Mouse (Mus musculus) 3T3-L1 (cell line): ENCODE data around the gene Olfr1247.
"Not testable (repeated sequence)": the region's sequence is repeated elsewhere in the genome, so short reads cannot be mapped to it uniquely, and the experiment has no call there.

Source experiments
- DNase-seq: peaks from one replicate; pipeline ENCODE4 v3.0.0-alpha.2; 2015; ENCODE audit warnings: low read depth, low spot score

The Olfr1247 gene

GRCm38 (mm10) chr2:89614030-89614429 is at the start of gene Olfr1247:
Gene Olfr1247, minus strand, starts transcription at chr2:89614130.
- DNase-seq, result no peak

GRCm38 (mm10) chr2:89661367-89661766 is 47.4 kb upstream of the Olfr1247 start, which contains the start of gene Olfr1250:
Gene Olfr1250, minus strand, starts transcription at chr2:89661467.
- DNase-seq, result no peak

DNA sequence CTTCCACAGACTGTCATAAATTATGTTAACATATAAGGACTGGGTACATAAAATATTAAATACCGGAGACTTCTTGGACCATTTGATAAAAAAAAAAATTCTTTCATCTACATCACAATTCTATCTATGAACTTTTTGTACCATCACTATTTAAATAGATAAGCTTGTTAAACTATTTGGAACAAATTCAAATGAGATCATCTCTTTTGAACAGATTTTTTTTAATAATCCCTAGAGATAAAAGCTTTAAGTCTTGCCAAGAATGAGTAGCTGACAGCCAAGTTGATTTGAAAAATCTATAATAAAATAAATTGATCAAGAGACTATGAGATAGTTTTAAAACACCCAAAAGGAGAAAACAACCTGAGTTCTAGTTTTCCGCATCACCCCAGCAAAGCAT is 21.0 kb upstream of the Olfr1247 start, which contains the start of gene Olfr1249:
Gene Olfr1249, minus strand, starts transcription at position 101 of the 400 bp plus-strand sequence.
- no peak for DNase-seq

DNA sequence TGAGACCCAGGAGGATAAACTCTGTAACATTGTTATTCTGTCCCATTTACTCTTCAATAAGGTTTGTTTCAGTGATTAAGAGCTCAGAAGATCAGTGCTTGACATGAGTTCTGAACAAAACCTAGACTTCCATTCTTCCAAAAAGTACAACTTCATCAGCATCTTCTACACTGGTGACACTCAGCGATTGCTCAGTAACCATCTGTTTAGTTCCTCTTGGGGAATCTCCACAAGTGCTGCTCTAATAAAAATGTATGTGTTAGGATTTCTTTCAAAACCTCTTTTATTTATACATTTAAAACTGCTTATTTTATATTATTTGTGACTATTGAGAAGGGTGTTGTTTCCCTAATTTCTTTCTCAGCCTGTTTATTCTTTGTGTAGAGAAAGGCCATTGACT is 4.2 kb upstream of the Olfr1247 start, which contains the start of gene Olfr1248:
Gene Olfr1248, minus strand, starts transcription at position 101 of the 400 bp plus-strand sequence.
- not testable (repeated sequence) for DNase-seq

DNA sequence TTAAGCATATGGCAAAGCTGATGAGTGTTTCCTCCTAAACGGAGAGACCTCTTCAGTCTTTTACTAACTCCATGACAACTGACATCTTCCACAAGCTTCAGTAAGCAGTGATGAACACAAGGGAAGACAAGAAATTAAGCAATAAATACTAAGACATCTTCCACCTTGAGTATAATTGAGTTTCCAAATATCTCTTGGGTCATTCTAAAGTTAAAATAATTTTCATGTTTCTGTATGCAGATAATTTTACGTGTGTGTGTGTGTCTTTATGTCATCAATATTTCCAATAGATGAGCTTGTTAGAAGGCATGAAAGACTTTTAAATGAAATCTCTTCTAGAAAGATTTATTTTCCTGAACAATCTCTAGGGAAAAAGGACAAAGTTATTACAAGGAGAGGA is 20.9 kb downstream of the Olfr1247 start, which contains the start of gene Olfr1246:
Gene Olfr1246, minus strand, starts transcription at position 101 of the 400 bp plus-strand sequence.
- no peak for DNase-seq

DNA sequence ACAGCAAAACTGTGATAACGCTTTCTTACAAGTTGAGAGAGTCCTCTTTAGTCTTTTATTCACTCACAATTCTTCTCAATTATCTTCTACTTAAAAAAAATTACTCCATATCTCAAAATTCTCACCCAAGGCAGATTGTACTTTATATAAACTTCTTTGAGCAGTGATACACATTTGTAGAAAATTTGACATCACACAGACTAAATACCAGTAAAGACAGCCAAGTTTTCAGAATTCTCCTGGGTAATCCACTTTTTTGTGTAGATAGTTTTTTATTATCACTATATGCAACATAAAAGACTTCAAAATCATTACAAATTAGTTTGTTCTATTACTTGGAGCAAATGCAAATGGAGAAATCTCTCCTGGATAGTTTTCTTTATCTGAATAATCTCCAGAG is 35.6 kb downstream of the Olfr1247 start, which contains the start of gene Olfr1245:
Gene Olfr1245, minus strand, starts transcription at position 101 of the 400 bp plus-strand sequence.
- DNase-seq, result no peak

DNA sequence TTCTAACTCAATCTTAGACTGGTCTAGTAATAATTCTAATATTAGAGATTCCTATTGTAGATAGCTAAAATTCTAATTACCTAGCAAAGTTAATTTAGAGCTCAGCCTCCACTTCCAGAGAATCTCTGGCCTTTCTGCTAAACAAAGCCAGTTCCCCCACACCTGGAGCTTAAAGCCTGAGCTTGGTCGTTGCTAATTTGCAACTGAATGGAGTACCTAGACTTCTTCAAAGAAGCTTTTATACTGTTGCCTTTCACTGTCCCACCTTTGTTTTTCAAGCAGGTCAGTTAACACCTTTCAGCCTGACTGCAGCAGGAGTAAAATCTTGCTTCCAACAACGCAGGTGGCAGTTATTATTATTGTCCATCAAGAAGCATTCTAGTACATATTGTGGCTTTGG is 51.2 kb downstream of the Olfr1247 start:
- DNase-seq, result not testable (repeated sequence)
